Mouse (Mus musculus) limb, embryonic 15.5 days (tissue): Measurements from ENCODE around the gene Ccdc71l. TPM values are rescaled to one million over a fixed set of nuclear protein-coding genes. Genes with fewer than 3 reads are reported as not detected.

ENCODE experiments used
- ATAC-seq: fragments of 200-750 bp; cut with Nextera tagmentation; 2 replicates; pipeline ENCODE4 v1.8.0; 2017; ENCODE audit warnings: low read depth, moderate TSS enrichment; ENCODE audit not compliant: insufficient number of reproducible peaks, low FRiP score, low TSS enrichment
- H3K27ac ChIP-seq: fragments of 300-500 bp; sonication (generic); 2 replicates; pipeline ENCODE4 v1.5.1; 2015; ENCODE audit warnings: moderate library complexity, mild to moderate bottlenecking, inconsistent platforms
- H3K27me3 ChIP-seq: fragments of 300-500 bp; sonication (generic); 2 replicates; pipeline ENCODE4 v1.6.1; 2015; ENCODE audit warnings: inconsistent platforms
- H3K36me3 ChIP-seq: fragments of 300-500 bp; sonication (generic); 2 replicates; pipeline ENCODE4 v1.6.1; 2015; ENCODE audit warnings: inconsistent platforms
- H3K4me1 ChIP-seq: fragments of 300-500 bp; sonication (generic); 2 replicates; pipeline ENCODE4 v1.6.1; 2015; ENCODE audit warnings: inconsistent platforms
- H3K4me2 ChIP-seq: fragments of 300-500 bp; sonication (generic); 2 replicates; pipeline ENCODE4 v1.6.1; 2015; ENCODE audit warnings: mild to moderate bottlenecking, inconsistent platforms
- H3K4me3 ChIP-seq: fragments of 300-500 bp; sonication (generic); 2 replicates; pipeline ENCODE4 v1.5.1; 2015; ENCODE audit warnings: mild to moderate bottlenecking, inconsistent platforms
- H3K9ac ChIP-seq: fragments of 300-500 bp; sonication (generic); 2 replicates; pipeline ENCODE4 v1.6.1; 2015; ENCODE audit warnings: inconsistent platforms
- H3K9me3 ChIP-seq: fragments of 300-500 bp; sonication (generic); 2 replicates; pipeline ENCODE4 v1.6.1; 2016; ENCODE audit warnings: inconsistent platforms
- WGBS: fragments of 180-500 bp; shearing (Covaris S2); methylation state at CpG from one replicate; pipeline ENCODE4 v1.1.7; 2015; 5-methylcytosine and 5-hydroxymethylcytosine counted together
- polyA plus RNA-seq: library from polyadenylated mRNA; unstranded; fragments of >200 nt; fragmentation: Nextera tagmentation; extraction: Ambion mirVana; gene quantifications from 2 replicates; pipeline ENCODE4 v1.2.1, GENCODE M21; 2015

Ccdc71l gene
- polyA plus RNA-seq, 1 experiment from 2014 or later: 3.1 TPM

DNA sequence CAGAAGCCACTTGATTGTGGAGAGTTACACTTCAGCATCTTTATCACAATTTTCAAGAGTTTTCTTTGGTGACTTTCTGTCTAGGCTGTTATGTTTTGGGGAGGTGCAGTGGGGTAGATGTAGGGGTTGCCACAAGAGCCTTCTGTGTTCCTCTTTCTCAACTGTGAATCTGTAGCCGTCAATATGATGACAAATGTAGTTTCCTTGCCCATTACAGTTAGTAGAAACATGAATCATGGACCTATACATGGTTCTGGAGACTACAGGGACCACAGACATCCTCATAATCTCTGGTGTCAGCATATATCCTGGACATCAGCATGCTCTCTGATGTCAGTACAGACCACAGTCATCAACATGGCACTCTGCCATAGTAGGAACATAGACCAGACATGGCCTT lies 52.5 kb downstream of the Ccdc71l start:
- Histone ChIP-seq H3K27ac (no peak overlapping the region), H3K4me1 (no peaks in the 10 kb centered on the region), H3K9ac (no peak overlapping the region), H3K4me3 (no peak overlapping the region), H3K4me2 (no peak overlapping the region), H3K9me3 (no peaks in the 10 kb centered on the region), H3K27me3 (no peaks in the 10 kb centered on the region), H3K36me3 (no peaks in the 10 kb centered on the region)
- ATAC-seq: no peak
- 76% methylated on average over 1 of the region's 1 CpGs for WGBS

Other genes with a start within 250 kb of the Ccdc71l start
- 3.3 TPM in 2 replicates for gene Pik3cg, start 170.0 kb upstream of the Ccdc71l start, polyA plus RNA-seq